Mouse (Mus musculus): Measurements from ENCODE around the gene Mrpl36.

The Mrpl36 gene

DNA sequence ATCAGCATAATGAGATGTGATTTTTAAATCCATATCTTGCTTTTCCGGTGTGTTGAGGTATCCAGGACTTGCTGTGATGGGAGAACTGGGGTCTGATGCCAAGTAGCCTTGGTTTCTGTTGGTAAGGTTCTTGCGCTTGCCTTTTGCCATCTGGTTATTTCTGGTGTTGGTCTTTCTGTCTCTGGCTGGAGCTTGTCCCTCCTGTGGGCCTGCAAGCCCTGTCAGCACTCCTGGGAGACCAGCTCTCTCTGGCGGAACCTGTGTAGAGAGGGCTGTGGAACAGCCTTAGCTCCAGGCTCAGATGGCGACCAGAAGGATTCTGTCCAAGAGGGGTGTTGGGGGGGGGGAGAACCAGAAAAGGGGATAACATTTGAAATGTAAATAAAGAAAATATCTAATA is 18.4 kb downstream of the Mrpl36 start:
- in situ Hi-C loops (cut with MboI, MseI) = no loop called here

DNA sequence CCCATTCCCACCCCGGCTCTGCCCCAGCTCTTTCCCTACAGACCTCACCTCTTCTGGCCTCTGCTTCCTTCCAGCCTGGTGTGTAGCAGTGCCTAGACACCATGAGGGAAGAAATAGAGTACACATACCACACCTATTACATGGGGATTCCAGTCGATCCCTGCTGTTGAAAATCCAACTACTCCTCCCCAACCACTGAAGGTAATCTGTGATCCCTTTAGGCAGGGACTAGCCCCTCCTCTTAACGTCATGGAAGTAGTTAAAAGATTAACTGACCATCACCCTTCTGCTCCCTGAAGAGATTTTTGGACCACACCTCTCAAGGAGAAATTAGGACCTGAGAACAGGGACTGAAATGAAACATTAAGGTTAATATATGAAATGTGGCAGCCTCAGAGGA is 18.9 kb downstream of the Mrpl36 start:
- in situ Hi-C loops (cut with MboI, MseI) = no loop called here

DNA sequence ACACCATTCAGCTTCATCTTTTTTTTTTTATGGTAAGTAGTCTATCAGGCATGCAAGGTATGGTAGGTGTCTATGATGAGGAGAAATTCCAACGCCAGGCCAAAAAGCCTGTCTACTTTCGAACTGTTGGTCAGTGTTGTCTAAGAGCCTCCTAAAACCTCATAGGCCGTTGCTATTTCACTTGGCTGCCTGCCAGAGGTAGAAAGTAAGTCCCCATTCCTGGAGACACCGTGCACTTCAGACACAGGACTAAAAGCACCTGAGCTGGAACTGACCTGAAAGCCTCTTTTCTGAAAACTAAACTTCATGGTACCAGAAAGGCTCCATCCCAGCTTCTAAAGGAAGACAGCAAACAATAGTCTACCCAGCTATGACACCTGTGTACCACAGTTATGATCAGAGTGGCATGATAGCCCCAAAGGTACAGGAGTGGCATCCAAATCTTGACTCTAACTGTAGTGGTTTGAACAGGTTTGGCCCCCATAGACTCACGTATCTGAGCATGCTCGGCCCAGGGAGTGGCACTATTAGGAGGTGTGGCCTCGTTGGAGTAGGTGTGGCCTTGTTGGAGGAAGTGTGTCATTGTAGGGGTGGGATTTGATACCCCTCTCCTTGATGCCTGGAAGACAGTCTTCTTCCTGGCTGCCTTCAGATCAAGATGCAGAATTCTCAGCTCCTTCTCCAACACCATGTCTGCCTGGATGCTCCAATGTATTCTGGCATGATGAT is 19.8 kb downstream of the Mrpl36 start:
- in situ Hi-C loops (cut with MboI, MseI) = no loop called here

DNA sequence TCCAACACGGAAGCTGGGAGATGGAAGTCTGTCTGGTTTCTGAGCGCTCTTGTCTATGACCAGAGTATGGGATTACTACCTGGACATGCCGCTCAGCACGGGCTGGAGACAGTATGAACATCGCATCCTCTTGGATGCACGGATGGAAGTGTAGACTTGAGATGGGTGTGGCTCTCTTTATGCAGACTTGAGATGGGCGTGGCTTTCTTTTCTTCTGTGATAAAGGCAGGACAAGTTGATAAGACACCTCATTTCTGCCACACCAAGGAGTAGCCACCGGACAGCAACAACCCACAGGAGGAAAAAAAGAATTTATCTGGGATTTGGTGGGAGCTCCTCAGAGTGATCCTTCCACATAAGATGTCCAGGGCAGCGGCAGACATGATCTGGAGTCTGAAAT is 22.4 kb downstream of the Mrpl36 start:
- in situ Hi-C loops (cut with MboI, MseI) = no loop called here

DNA sequence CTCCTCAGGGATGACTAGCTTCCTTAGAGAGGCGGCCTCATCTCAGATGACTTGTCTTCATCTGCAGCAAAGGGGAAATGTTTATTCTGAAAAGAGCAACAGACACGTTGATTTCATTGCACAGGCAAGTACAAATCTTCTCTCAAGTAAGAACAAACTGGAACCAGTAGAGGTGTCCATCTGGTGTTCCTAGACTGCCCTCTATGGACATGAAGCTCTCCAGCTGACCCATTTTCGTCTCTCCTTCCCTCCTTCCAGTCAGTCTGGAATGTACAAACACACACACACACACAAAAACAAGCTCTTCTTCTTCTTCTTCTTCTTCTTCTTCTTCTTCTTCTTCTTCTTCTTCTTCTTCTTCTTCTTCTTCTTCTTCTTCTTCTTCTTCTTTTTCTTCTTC is 23.6 kb downstream of the Mrpl36 start:
- in situ Hi-C loops (cut with MboI, MseI) = no loop called here

DNA sequence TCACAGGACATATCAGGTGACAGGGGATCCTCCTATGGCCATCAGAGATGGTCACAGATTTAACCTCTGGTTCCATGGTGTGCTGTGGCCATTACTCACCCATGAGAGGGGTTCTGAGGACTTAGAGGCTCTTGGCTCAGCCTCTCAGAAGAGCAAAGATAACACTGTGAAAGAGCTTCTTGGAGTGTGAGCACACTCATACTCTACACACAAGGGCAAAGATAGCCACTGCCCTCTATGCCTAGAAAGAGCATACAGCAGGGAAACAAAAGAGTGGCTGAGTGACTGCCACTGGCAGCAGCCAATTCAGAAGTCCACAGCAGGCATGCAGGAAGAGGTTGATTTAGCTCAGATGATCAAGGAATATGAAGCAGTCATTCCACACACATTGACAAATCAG is 24.2 kb downstream of the Mrpl36 start:
- in situ Hi-C loops (cut with MboI, MseI) = no loop called here

DNA sequence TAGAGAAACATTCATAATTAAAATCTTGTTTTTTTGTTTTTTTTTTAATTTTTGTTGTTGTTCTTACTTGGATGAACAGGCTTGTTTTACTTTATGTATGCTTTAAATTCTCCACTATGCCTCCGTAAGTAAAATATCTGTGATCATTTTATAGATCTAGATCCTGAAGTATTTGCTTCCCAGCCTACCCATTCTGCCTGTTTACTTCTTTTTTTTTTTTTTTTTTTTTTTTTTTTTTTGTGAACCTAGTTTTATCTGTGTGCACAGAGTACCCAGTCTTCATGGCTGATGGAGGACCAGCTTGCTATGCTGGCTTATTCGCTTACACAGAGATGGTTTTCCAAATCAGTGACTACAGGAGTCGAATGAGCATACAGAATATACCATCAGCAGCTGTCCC is 28.8 kb downstream of the Mrpl36 start:
- in situ Hi-C loops (cut with MboI, MseI) = no loop called here

DNA sequence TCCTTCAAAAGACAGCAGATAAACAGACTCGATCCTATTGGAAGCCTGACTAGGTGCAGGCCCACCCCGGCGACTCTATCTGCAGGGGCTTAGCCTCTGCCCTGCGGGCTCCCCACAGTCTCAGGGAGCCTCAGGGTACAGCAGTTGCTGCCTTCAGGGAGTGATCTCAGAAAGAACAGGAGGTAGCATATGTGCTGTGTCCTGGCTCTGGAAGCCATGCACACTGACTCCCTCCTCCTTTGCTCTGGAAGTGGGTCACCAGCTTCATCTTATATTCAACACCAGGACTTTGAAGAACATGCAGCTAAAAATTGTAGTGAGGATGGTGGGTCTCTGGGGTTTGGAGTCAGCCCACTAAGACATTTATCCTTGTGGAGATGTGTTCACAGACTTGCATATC is 45.1 kb downstream of the Mrpl36 start:
- in situ Hi-C loops (cut with MboI, MseI) = no loop called here

DNA sequence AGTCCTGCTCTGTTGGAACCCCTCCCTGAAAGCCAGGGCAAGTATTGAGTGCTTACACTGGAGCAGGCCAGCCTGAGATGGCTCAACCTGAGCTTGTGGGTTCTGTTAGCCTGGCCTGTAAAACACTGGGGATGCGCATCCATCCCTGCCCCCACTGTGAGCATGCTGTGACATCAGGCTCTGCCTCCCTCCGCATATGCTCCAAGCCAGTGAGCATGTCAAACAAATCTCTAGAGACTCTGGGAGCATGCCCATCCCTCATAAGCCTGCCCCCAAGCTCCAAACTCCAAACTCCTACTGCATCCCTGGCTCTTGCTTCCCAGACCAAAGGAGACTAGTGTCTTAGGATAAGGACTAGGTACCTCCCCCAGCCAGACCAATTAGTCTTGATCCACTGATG is 46.3 kb downstream of the Mrpl36 start:
- in situ Hi-C loops (cut with MboI, MseI) = no loop called here

DNA sequence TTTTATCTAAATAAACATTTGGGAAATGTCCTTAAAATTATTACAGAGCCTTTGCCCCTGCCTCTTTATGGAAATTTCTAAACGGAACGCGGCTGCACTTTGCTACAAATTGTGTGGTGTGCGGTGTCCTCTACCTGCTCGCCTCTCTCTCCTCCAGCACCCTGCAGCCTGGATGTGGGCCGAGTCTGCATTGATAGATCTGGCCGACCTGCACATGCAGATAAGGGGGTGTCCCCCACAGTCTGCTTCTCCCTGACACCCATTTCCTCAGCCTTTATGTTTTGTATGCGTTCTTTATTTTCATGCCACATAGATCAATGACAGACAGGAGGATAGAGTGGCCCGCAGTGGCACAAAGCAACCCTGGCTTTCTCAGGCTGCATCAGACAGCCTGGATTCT is 49.3 kb downstream of the Mrpl36 start:
- in situ Hi-C loops (cut with MboI, MseI) = no loop called here
